Mouse (Mus musculus) liver, embryonic 14.5 days (tissue): ENCODE measurements at regions not wholly inside any gene's neighbourhood (a gene's known extent, or its start where the extent isn't known, plus 50 kb on each side); places are given as distances from the start of the nearest gene placed in this dataset.

Experiments
- ATAC-seq: fragments of 200-750 bp; cut with Nextera tagmentation; 2 replicates; pipeline ENCODE4 v1.8.0; 2017; ENCODE audit warnings: moderate number of reproducible peaks, mild to moderate bottlenecking, moderate library complexity; ENCODE audit not compliant: insufficient read depth
- DNase-seq, 3 experiments: peaks; one replicate each; pipeline ENCODE4 v3.0.0-alpha.2; 2012 to 2013; ENCODE audit warnings: low read depth in 3 of 3, low spot score in 3 of 3
- H3K27ac ChIP-seq: fragments of 300-500 bp; sonication (generic); 2 replicates; pipeline ENCODE4 v1.5.1; 2014; ENCODE audit warnings: moderate library complexity, mild to moderate bottlenecking, control low read depth, inconsistent platforms
- H3K27me3 ChIP-seq: fragments of 300-500 bp; sonication (generic); 2 replicates; pipeline ENCODE4 v1.6.1; 2014; ENCODE audit warnings: mild to moderate bottlenecking, low read length, moderate library complexity; ENCODE audit not compliant: control insufficient read depth, insufficient read depth
- H3K36me3 ChIP-seq: fragments of 300-500 bp; sonication (generic); replicated peaks from 2 replicates; pipeline ENCODE4 v1.6.1; 2014; ENCODE audit warnings: low read depth; ENCODE audit not compliant: control insufficient read depth, insufficient read depth
- H3K4me1 ChIP-seq, 2 experiments: fragments of 200-500 bp in 1 of 2; fragments of 300-500 bp in 1 of 2; sonication (generic) in 1 of 2; replicated peaks; 2 replicates each; pipeline ENCODE4 v1.6.1; 2012 to 2014; ENCODE audit warnings: antibody characterized with exemption in 1 of 2, inconsistent platforms in 1 of 2, low read length in 1 of 2; ENCODE audit not compliant: control insufficient read depth in 2 of 2, insufficient read depth in 2 of 2
- H3K4me2 ChIP-seq: fragments of 300-500 bp; sonication (generic); 2 replicates; pipeline ENCODE4 v1.6.1; 2014; ENCODE audit warnings: low read depth, mild to moderate bottlenecking, control low read depth, moderate library complexity
- H3K4me3 ChIP-seq, 2 experiments: fragments of 200-500 bp in 1 of 2; fragments of 300-500 bp in 1 of 2; sonication (generic) in 1 of 2; 2 replicates each; pipeline ENCODE4 v1.5.1; 2012 to 2014; ENCODE audit warnings: low read depth in 2 of 2, low read length in 2 of 2, mild to moderate bottlenecking in 2 of 2, control low read depth in 1 of 2, inconsistent platforms in 1 of 2, moderate library complexity in 1 of 2; ENCODE audit not compliant: insufficient read depth in 1 of 2
- H3K9ac ChIP-seq: fragments of 300-500 bp; sonication (generic); replicated peaks from 2 replicates; pipeline ENCODE4 v1.6.1; 2014; ENCODE audit warnings: mild to moderate bottlenecking, control low read depth, moderate library complexity
- H3K9me3 ChIP-seq: fragments of 300-500 bp; sonication (generic); 2 replicates; pipeline ENCODE4 v1.6.1; 2016; ENCODE audit warnings: low read length, mixed read lengths; ENCODE audit not compliant: control insufficient read depth
- CTCF ChIP-seq: IDR thresholded peaks from 2 replicates; pipeline ENCODE4 v1.5.1; 2016; ENCODE audit warnings: antibody characterized with exemption, low read depth, control low read depth
- EP300 ChIP-seq: IDR thresholded peaks from 2 replicates; pipeline ENCODE4 v1.6.1; 2016; ENCODE audit warnings: antibody characterized with exemption, low read depth
- WGBS: fragments of 180-500 bp; shearing (Covaris S2); extraction: QIAGEN DNeasy Blood & Tissue Kit; methylation state at CpG from one replicate; pipeline ENCODE4 v1.1.7; 2014; ENCODE audit not compliant: insufficient replicate concordance; 5-methylcytosine and 5-hydroxymethylcytosine counted together

- H3K36me3 ChIP-seq: no peaks in the 10 kb centered on the region
- no peak overlapping the region for H3K27ac ChIP-seq
- 63% methylated on average over 5 of the region's 5 CpGs for WGBS
- H3K4me1 ChIP-seq: no peaks in the 10 kb centered on the region
- no peak overlapping the region for H3K4me3 ChIP-seq
- no peak for ATAC-seq
- no peaks in the 10 kb centered on the region for H3K27me3 ChIP-seq
- TF ChIP-seq CTCF (no peak), EP300 (no peak)
- H3K4me2 ChIP-seq: no peak overlapping the region
- H3K9ac ChIP-seq: no peak overlapping the region
- no peaks in the 10 kb centered on the region for H3K9me3 ChIP-seq
- no peak for DNase-seq
Measured at GRCm38 (mm10) chr6:12809601-12810000, 60.4 kb upstream of the Thsd7a start.
